Mouse (Mus musculus) heart, embryonic 13.5 days (tissue): ENCODE data around the gene Slfn14. TPM values are rescaled to one million over a fixed set of nuclear protein-coding genes. Genes with fewer than 3 reads are reported as not detected.
"Not testable (repeated sequence)": the region's sequence is repeated elsewhere in the genome, so short reads cannot be mapped to it uniquely, and the experiment has no call there.

ENCODE experiments used
- ATAC-seq: fragments of 200-750 bp; cut with Nextera tagmentation; 2 replicates; pipeline ENCODE4 v1.8.0; 2017; ENCODE audit warnings: moderate TSS enrichment; ENCODE audit not compliant: insufficient number of reproducible peaks, low FRiP score, low TSS enrichment; ENCODE audit errors: extremely low read depth
- H3K27ac ChIP-seq: fragments of 300-500 bp; sonication (generic); replicated peaks from 2 replicates; pipeline ENCODE4 v1.5.1; 2015; ENCODE audit warnings: moderate library complexity, mild to moderate bottlenecking, inconsistent platforms
- H3K27me3 ChIP-seq: fragments of 300-500 bp; sonication (generic); replicated peaks from 2 replicates; pipeline ENCODE4 v1.6.1; 2015; ENCODE audit warnings: mild to moderate bottlenecking, inconsistent platforms
- H3K36me3 ChIP-seq: fragments of 300-500 bp; sonication (generic); 2 replicates; pipeline ENCODE4 v1.6.1; 2015; ENCODE audit warnings: mild to moderate bottlenecking, inconsistent platforms
- H3K4me1 ChIP-seq: fragments of 300-500 bp; sonication (generic); 2 replicates; pipeline ENCODE4 v1.6.1; 2015; ENCODE audit warnings: inconsistent platforms
- H3K4me2 ChIP-seq: fragments of 300-500 bp; sonication (generic); 2 replicates; pipeline ENCODE4 v1.6.1; 2015; ENCODE audit warnings: inconsistent platforms, mild to moderate bottlenecking, moderate library complexity
- H3K4me3 ChIP-seq: fragments of 300-500 bp; sonication (generic); 2 replicates; pipeline ENCODE4 v1.5.1; 2015; ENCODE audit warnings: moderate library complexity, mild to moderate bottlenecking, inconsistent platforms
- H3K9ac ChIP-seq: fragments of 300-500 bp; sonication (generic); 2 replicates; pipeline ENCODE4 v1.6.1; 2015; ENCODE audit warnings: inconsistent platforms, mild to moderate bottlenecking, moderate library complexity
- H3K9me3 ChIP-seq: fragments of 300-500 bp; sonication (generic); 2 replicates; pipeline ENCODE4 v1.6.1; 2016; ENCODE audit warnings: inconsistent platforms
- WGBS: fragments of 180-500 bp; shearing (Covaris S2); methylation state at CpG from one replicate; pipeline ENCODE4 v1.1.7; 2015; ENCODE audit warnings: mixed read lengths; 5-methylcytosine and 5-hydroxymethylcytosine counted together
- polyA plus RNA-seq: library from polyadenylated mRNA; unstranded; fragments of >200 nt; fragmentation: Nextera tagmentation; extraction: Ambion mirVana; gene quantifications from 2 replicates; pipeline ENCODE4 v1.2.1, GENCODE M21; 2015

Gene Slfn14
- polyA plus RNA-seq, 1 experiment from 2014 or later = 0.84 TPM

GRCm38 (mm10) chr11:83282084-83282483, 4.4 kb downstream of the Slfn14 start:
- WGBS = 57% methylated on average over 2 of the region's 2 CpGs
- Histone ChIP-seq H3K27ac (no peak overlapping the region), H3K27me3 (peaks cover 7% of the 10 kb centered on the region; the same call in 1 of the 2 replicates), H3K9ac (no peak overlapping the region), H3K36me3 (no peaks in the 10 kb centered on the region), H3K4me2 (peak overlapping the region; percentile 50), H3K9me3 (no peaks in the 10 kb centered on the region), H3K4me3 (0 out of 2 replicates have a peak overlapping the region, but pooled peaks have one; percentile 6), H3K4me1 (0 out of 2 replicates have a peak, but pooled peaks cover 4% of the 10 kb centered on the region)
- ATAC-seq = no peak

- no peak overlapping the region for H3K4me3 ChIP-seq
- no peak overlapping the region for H3K9ac ChIP-seq
- no peaks in the 10 kb centered on the region for H3K9me3 ChIP-seq
- no peak overlapping the region for H3K4me2 ChIP-seq
- no peak overlapping the region for H3K27ac ChIP-seq
- no peaks in the 10 kb centered on the region for H3K36me3 ChIP-seq
- H3K27me3 ChIP-seq = peaks cover 7% of the 10 kb centered on the region; the same call in 1 of the 2 replicates
- 68% methylated on average over 6 of the region's 6 CpGs for WGBS
- H3K4me1 ChIP-seq = peaks cover 7% of the 10 kb centered on the region; the same call in 1 of the 2 replicates
- no peak for ATAC-seq
Measured at GRCm38 (mm10) chr11:83279691-83280090, 6.8 kb downstream of the Slfn14 start.

GRCm38 (mm10) chr11:83279024-83279423, 7.5 kb downstream of the Slfn14 start:
- Histone ChIP-seq H3K4me1 (peaks cover 7% of the 10 kb centered on the region; the same call in 1 of the 2 replicates), H3K9ac (no peak overlapping the region), H3K9me3 (no peaks in the 10 kb centered on the region), H3K27ac (no peak overlapping the region), H3K27me3 (peaks cover 7% of the 10 kb centered on the region; the same call in 1 of the 2 replicates), H3K36me3 (no peaks in the 10 kb centered on the region), H3K4me2 (no peak overlapping the region), H3K4me3 (no peak overlapping the region)
- WGBS = 76% methylated on average over 4 of the region's 4 CpGs
- ATAC-seq = no peak

- H3K27ac ChIP-seq = no peak overlapping the region
- H3K36me3 ChIP-seq = no peaks in the 10 kb centered on the region
- WGBS = 62% methylated on average over 7 of the region's 7 CpGs
- no peaks in the 10 kb centered on the region; the same call in 1 of the 2 replicates for H3K27me3 ChIP-seq
- no peak overlapping the region for H3K4me2 ChIP-seq
- peaks cover 7% of the 10 kb centered on the region; the same call in 1 of the 2 replicates for H3K4me1 ChIP-seq
- H3K4me3 ChIP-seq = no peak overlapping the region
- H3K9me3 ChIP-seq = no peaks in the 10 kb centered on the region
- ATAC-seq = no peak
- no peak overlapping the region for H3K9ac ChIP-seq
Measured at GRCm38 (mm10) chr11:83276251-83276650, 10.3 kb downstream of the Slfn14 start.

- Histone ChIP-seq H3K9ac (no peak overlapping the region), H3K36me3 (no peaks in the 10 kb centered on the region), H3K4me3 (no peak overlapping the region; the same call in 1 of the 2 replicates), H3K4me2 (peak overlapping the region; percentile 69), H3K9me3 (no peaks in the 10 kb centered on the region), H3K4me1 (peaks cover 3% of the 10 kb centered on the region; the same call in 1 of the 2 replicates), H3K27ac (peak overlapping the region; percentile 70), H3K27me3 (no peaks in the 10 kb centered on the region)
- WGBS = 11% methylated on average over 2 of the region's 2 CpGs
- ATAC-seq = no peak
Measured at GRCm38 (mm10) chr11:83271951-83272843, 14.3 kb downstream of the Slfn14 start.

GRCm38 (mm10) chr11:83271151-83271950, 15.2 kb downstream of the Slfn14 start:
- Histone ChIP-seq H3K9ac (peak overlapping the region; percentile 83), H3K27ac (peak overlapping the region; percentile 70), H3K9me3 (no peaks in the 10 kb centered on the region), H3K4me1 (peaks cover 3% of the 10 kb centered on the region; the same call in 1 of the 2 replicates), H3K4me3 (peak overlapping the region; percentile 67), H3K36me3 (no peaks in the 10 kb centered on the region), H3K27me3 (no peaks in the 10 kb centered on the region), H3K4me2 (peak overlapping the region; percentile 69)
- ATAC-seq = peak; percentile 70
- WGBS = under 1% methylated on average over 26 of the region's 26 CpGs

- 2% methylated on average over 6 of the region's 6 CpGs for WGBS
Measured at GRCm38 (mm10) chr11:83270842-83271150, 15.7 kb downstream of the Slfn14 start.

GRCm38 (mm10) chr11:83263146-83263545, 23.4 kb downstream of the Slfn14 start:
- no peaks in the 10 kb centered on the region for H3K36me3 ChIP-seq
- no peak overlapping the region for H3K4me3 ChIP-seq
- H3K27ac ChIP-seq = no peak overlapping the region
- no peaks in the 10 kb centered on the region for H3K27me3 ChIP-seq
- no peak overlapping the region for H3K4me2 ChIP-seq
- no peak for ATAC-seq
- no peak overlapping the region for H3K9ac ChIP-seq
- no peaks in the 10 kb centered on the region for H3K9me3 ChIP-seq
- H3K4me1 ChIP-seq = no peaks in the 10 kb centered on the region
- 53% methylated on average over 3 of the region's 3 CpGs for WGBS

More at GRCm38 (mm10) chr11:83270842-83271150, 15.7 kb downstream of the Slfn14 start:
- no peak for ATAC-seq
- Histone ChIP-seq H3K9me3 (no peaks in the 10 kb centered on the region), H3K4me3 (peak overlapping the region; percentile 67), H3K27ac (peak overlapping the region; percentile 70), H3K9ac (peak overlapping the region; percentile 83), H3K36me3 (no peaks in the 10 kb centered on the region), H3K27me3 (no peaks in the 10 kb centered on the region), H3K4me1 (no peaks in the 10 kb centered on the region), H3K4me2 (peak overlapping the region; percentile 69)

- 87% methylated on average over 1 of the region's 1 CpGs for WGBS
- Histone ChIP-seq H3K27me3 (no peaks in the 10 kb centered on the region), H3K9ac (no peak overlapping the region), H3K4me2 (no peak overlapping the region), H3K4me1 (no peaks in the 10 kb centered on the region), H3K4me3 (no peak overlapping the region), H3K27ac (no peak overlapping the region), H3K36me3 (no peaks in the 10 kb centered on the region), H3K9me3 (no peaks in the 10 kb centered on the region)
- ATAC-seq = no peak
Measured at GRCm38 (mm10) chr11:83262673-83263072, 23.9 kb downstream of the Slfn14 start.

- H3K27me3 ChIP-seq, H3K27ac ChIP-seq, H3K9me3 ChIP-seq, ATAC-seq, H3K4me1 ChIP-seq, H3K4me2 ChIP-seq, H3K9ac ChIP-seq, H3K4me3 ChIP-seq, H3K36me3 ChIP-seq: not testable (repeated sequence)
- 33% methylated on average over 5 of the region's 5 CpGs for WGBS
Measured at GRCm38 (mm10) chr11:83257211-83257610, 29.3 kb downstream of the Slfn14 start.

GRCm38 (mm10) chr11:83239811-83240210, 46.7 kb downstream of the Slfn14 start:
- Histone ChIP-seq H3K4me3 (no peak overlapping the region), H3K9me3 (no peaks in the 10 kb centered on the region), H3K27ac (no peak overlapping the region), H3K27me3 (no peaks in the 10 kb centered on the region), H3K9ac (no peak overlapping the region), H3K4me2 (no peak overlapping the region), H3K4me1 (no peaks in the 10 kb centered on the region), H3K36me3 (no peaks in the 10 kb centered on the region)
- no peak for ATAC-seq
- WGBS = 15% methylated on average over 2 of the region's 2 CpGs
